Mouse (Mus musculus): Measurements from ENCODE around the gene Hist2h3c2.

The Hist2h3c2 gene

DNA sequence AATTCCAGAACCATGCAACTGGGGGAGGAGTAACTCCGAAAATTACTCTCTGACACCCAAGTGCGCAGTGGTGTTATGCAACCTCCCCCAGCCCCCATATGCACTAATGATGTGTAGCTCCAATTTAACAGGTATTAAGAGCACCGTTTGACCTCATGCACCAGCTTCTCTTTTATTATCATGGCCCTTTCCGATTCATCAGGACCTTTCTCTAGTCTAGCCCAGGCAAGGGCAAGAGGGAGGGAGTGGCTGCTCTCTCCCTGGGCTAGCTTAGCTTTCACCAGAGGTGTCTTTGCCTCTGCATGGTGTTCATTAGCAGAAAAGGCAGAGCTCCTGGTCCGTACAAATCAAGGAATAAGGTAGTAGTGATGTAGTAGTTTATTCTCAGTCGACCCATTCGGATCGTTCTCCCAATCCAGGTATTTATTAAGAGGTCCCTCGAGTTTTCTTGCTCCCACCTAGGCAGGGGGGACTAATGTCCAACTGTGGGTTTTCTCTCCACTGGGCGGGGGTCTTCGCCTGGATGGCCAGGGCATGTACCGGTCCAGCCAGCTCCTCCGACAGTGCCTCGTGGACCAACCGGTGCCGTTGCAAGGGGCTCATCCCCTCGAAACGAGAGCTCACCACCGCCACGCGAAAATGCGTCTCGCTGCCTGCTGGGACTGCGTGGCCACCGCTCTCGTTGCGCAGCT lies 42.3 kb downstream of the Hist2h3c2 start:
- peak in 1 of 2 experiments; percentile 40 for DNase-seq

DNA sequence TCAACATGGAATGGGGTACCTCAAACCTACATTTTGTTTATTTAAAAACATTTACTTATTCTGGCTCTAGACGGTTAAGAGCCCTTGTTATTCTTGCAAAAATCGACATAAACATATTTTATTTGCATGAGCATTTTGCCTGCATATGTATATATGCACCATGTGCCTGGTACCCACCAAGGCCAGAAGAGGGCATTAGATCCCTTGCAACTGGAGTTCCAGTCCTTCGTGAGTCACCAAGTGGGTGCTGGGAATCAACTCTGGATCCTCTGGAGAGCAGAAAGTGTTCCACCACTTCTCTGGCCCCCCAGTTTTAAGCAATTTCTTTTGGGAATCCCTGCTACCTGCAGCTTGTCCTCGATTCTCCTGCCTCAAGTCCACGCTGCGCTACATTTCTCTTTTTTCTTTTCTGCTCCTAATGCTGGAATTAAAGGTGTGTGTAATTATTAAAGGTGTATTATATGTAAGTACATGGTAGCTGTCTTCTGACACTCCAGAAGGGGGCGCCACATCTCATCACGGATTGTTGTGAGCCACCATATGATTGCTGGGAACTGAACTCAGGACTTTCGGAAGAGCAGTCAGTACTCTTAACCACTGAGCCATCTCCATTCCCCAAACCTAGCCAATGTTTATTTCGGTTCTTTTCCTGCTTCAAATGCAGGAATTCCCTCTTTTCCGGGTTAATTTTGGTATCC lies 43.2 kb downstream of the Hist2h3c2 start:
- no peak for DNase-seq

DNA sequence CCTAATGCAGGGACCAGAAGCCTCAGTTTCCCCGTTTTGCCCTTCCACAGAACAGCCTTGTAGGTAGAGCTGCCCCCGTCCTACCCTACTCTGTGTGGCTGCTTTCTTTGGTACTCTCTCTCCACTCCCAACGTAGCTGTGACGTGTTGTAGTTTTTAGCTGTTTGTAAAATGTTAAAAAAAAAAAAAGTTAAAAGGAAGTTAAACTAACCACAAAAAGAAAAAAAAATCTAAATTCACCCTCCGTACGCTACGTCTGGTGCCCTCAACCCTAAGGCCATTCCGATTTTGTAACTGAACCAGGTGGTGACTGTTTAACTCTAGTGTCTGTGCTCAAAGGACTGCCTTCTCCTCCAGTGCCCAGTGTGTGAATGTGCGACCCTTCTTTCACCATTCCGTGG lies 44.0 kb downstream of the Hist2h3c2 start:
- DNase-seq, result no peak

DNA sequence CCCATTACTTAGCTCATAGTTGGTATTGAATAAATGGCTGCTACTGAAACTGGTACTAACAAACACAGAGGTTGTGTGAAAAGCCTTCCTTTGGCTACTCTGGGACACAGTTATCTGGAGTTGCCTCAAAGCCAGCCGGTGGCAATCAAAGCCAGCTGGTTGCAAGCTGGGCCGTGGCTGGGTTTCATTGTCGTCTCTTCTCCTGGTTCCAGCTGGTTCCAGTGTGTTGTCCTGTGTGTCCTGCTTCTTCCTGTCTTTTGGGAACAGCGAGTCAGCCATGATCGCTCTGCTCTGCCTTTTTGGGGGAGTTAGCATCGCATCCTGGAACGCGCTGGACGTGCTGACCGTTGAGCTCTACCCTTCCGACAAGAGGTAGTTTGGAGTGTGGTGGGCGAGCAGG lies 46.0 kb downstream of the Hist2h3c2 start:
- DNase-seq, result no peak
